Mouse (Mus musculus): ENCODE results near the gene Slc30a2. TPM values are rescaled to one million over a fixed set of nuclear protein-coding genes. Genes with fewer than 3 reads are reported as not detected.
"Not testable (repeated sequence)": the region's sequence is repeated elsewhere in the genome, so short reads cannot be mapped to it uniquely, and the experiment has no call there.

Gene Slc30a2
- not detected in 2 replicates for polyA plus RNA-seq (2014; fragmentation: Nextera tagmentation; extraction: Ambion mirVana)

- Histone ChIP-seq H3K36me3 (ENCODE audit: control insufficient read depth, insufficient read depth, low read length) (no peaks in the 10 kb centered on the region), H3K4me2 (replicated peaks; ENCODE audit: low read depth, low read length) (peak within 1 kb of the TSS; percentile 44), H3K9me3 (ENCODE audit: control insufficient read depth, low read depth, low read length) (no peaks in the 10 kb centered on the region), H3K4me3 (ENCODE audit: low read depth, low read length) (peak within 1 kb of the TSS; percentile 22), H3K27ac (ENCODE audit: low read length) (no peak within 1 kb of the TSS), H3K4me1 (ENCODE audit: control insufficient read depth, insufficient read depth, low read length) (peaks cover 6% of the 10 kb centered on the region; the same call in 1 of the 2 replicates), H3K27me3 (ENCODE audit: control insufficient read depth, insufficient read depth, low read length) (peaks cover 28% of the 10 kb centered on the region), H3K9ac (replicated peaks; ENCODE audit: low read depth, low read length) (no peak within 1 kb of the TSS)
- 0 out of 2 replicates have a peak, but pooled peaks have one; percentile 10 for ATAC-seq (ENCODE audit: insufficient number of reproducible peaks, insufficient read depth, low FRiP score, low read depth)
- WGBS: 3% methylated on average over 53 of the region's 61 CpGs
These were observed at the start of gene Slc30a2 for GRCm38 (mm10) chr4:134343071-134344031. TSS of gene Slc30a2 (plus strand) at chr4:134343181.

- Histone ChIP-seq H3K27ac (ENCODE audit: low read length) (no peak overlapping the region), H3K4me3 (ENCODE audit: low read depth, low read length) (no peak overlapping the region), H3K4me2 (replicated peaks; ENCODE audit: low read depth, low read length) (no peak overlapping the region), H3K9me3 (ENCODE audit: control insufficient read depth, low read depth, low read length) (no peaks in the 10 kb centered on the region), H3K36me3 (ENCODE audit: control insufficient read depth, insufficient read depth, low read length) (no peaks in the 10 kb centered on the region), H3K27me3 (ENCODE audit: control insufficient read depth, insufficient read depth, low read length) (no peaks in the 10 kb centered on the region), H3K9ac (replicated peaks; ENCODE audit: low read depth, low read length) (no peak overlapping the region), H3K4me1 (ENCODE audit: control insufficient read depth, insufficient read depth, low read length) (peaks cover 2% of the 10 kb centered on the region)
- no peak for ATAC-seq (ENCODE audit: insufficient number of reproducible peaks, insufficient read depth, low FRiP score, low read depth)
- 50% methylated on average over 9 of the region's 9 CpGs for WGBS
These were observed 49.3 kb upstream of the Slc30a2 start for GRCm38 (mm10) chr4:134293692-134294163.

- H3K9ac ChIP-seq (replicated peaks; ENCODE audit: low read depth, low read length); H3K4me2 ChIP-seq (replicated peaks; ENCODE audit: low read depth, low read length); H3K4me1 ChIP-seq (ENCODE audit: control insufficient read depth, insufficient read depth, low read length); H3K4me3 ChIP-seq (ENCODE audit: low read depth, low read length); H3K27ac ChIP-seq (ENCODE audit: low read length); H3K9me3 ChIP-seq (ENCODE audit: control insufficient read depth, low read depth, low read length); H3K36me3 ChIP-seq (ENCODE audit: control insufficient read depth, insufficient read depth, low read length); H3K27me3 ChIP-seq (ENCODE audit: control insufficient read depth, insufficient read depth, low read length); ATAC-seq (ENCODE audit: insufficient number of reproducible peaks, insufficient read depth, low FRiP score, low read depth): not testable (repeated sequence)
- 84% methylated on average over 4 of the region's 4 CpGs for WGBS
These were observed 46.9 kb upstream of the Slc30a2 start for GRCm38 (mm10) chr4:134296096-134296495.

- Histone ChIP-seq H3K4me1 (ENCODE audit: control insufficient read depth, insufficient read depth, low read length) (no peaks in the 10 kb centered on the region), H3K27me3 (ENCODE audit: control insufficient read depth, insufficient read depth, low read length) (no peaks in the 10 kb centered on the region), H3K4me3 (ENCODE audit: low read depth, low read length) (no peak overlapping the region), H3K9ac (replicated peaks; ENCODE audit: low read depth, low read length) (no peak overlapping the region), H3K36me3 (ENCODE audit: control insufficient read depth, insufficient read depth, low read length) (no peaks in the 10 kb centered on the region), H3K27ac (ENCODE audit: low read length) (no peak overlapping the region), H3K9me3 (ENCODE audit: control insufficient read depth, low read depth, low read length) (no peaks in the 10 kb centered on the region), H3K4me2 (replicated peaks; ENCODE audit: low read depth, low read length) (no peak overlapping the region)
- 90% methylated on average over 4 of the region's 4 CpGs for WGBS
- no peak for ATAC-seq (ENCODE audit: insufficient number of reproducible peaks, insufficient read depth, low FRiP score, low read depth)
These were observed 46.5 kb upstream of the Slc30a2 start for GRCm38 (mm10) chr4:134296523-134296922.

- WGBS: 91% methylated on average over 8 of the region's 8 CpGs
- Histone ChIP-seq H3K9me3 (ENCODE audit: control insufficient read depth, low read depth, low read length) (no peaks in the 10 kb centered on the region), H3K27me3 (ENCODE audit: control insufficient read depth, insufficient read depth, low read length) (no peaks in the 10 kb centered on the region), H3K36me3 (ENCODE audit: control insufficient read depth, insufficient read depth, low read length) (no peaks in the 10 kb centered on the region), H3K9ac (replicated peaks; ENCODE audit: low read depth, low read length) (no peak overlapping the region), H3K4me3 (ENCODE audit: low read depth, low read length) (no peak overlapping the region), H3K27ac (ENCODE audit: low read length) (no peak overlapping the region), H3K4me1 (ENCODE audit: control insufficient read depth, insufficient read depth, low read length) (no peaks in the 10 kb centered on the region), H3K4me2 (replicated peaks; ENCODE audit: low read depth, low read length) (no peak overlapping the region)
- ATAC-seq (ENCODE audit: insufficient number of reproducible peaks, insufficient read depth, low FRiP score, low read depth): no peak
These were observed 45.6 kb upstream of the Slc30a2 start for GRCm38 (mm10) chr4:134297369-134297768.

GRCm38 (mm10) chr4:134298626-134299497 lies 44.1 kb upstream of the Slc30a2 start:
- Histone ChIP-seq H3K4me1 (ENCODE audit: control insufficient read depth, insufficient read depth, low read length) (no peaks in the 10 kb centered on the region), H3K27ac (ENCODE audit: low read length) (no peak overlapping the region), H3K9me3 (ENCODE audit: control insufficient read depth, low read depth, low read length) (no peaks in the 10 kb centered on the region), H3K27me3 (ENCODE audit: control insufficient read depth, insufficient read depth, low read length) (no peaks in the 10 kb centered on the region), H3K36me3 (ENCODE audit: control insufficient read depth, insufficient read depth, low read length) (no peaks in the 10 kb centered on the region), H3K4me3 (ENCODE audit: low read depth, low read length) (no peak overlapping the region), H3K4me2 (replicated peaks; ENCODE audit: low read depth, low read length) (no peak overlapping the region), H3K9ac (replicated peaks; ENCODE audit: low read depth, low read length) (no peak overlapping the region)
- no peak for ATAC-seq (ENCODE audit: insufficient number of reproducible peaks, insufficient read depth, low FRiP score, low read depth)
- 73% methylated on average over 19 of the region's 19 CpGs for WGBS

- Histone ChIP-seq H3K4me1 (ENCODE audit: control insufficient read depth, insufficient read depth, low read length) (no peaks in the 10 kb centered on the region), H3K27ac (ENCODE audit: low read length) (no peak overlapping the region), H3K36me3 (ENCODE audit: control insufficient read depth, insufficient read depth, low read length) (no peaks in the 10 kb centered on the region), H3K9ac (replicated peaks; ENCODE audit: low read depth, low read length) (no peak overlapping the region), H3K4me2 (replicated peaks; ENCODE audit: low read depth, low read length) (no peak overlapping the region), H3K27me3 (ENCODE audit: control insufficient read depth, insufficient read depth, low read length) (no peaks in the 10 kb centered on the region), H3K4me3 (ENCODE audit: low read depth, low read length) (no peak overlapping the region), H3K9me3 (ENCODE audit: control insufficient read depth, low read depth, low read length) (no peaks in the 10 kb centered on the region)
- ATAC-seq (ENCODE audit: insufficient number of reproducible peaks, insufficient read depth, low FRiP score, low read depth): no peak
- WGBS: 68% methylated on average over 4 of the region's 4 CpGs
These were observed 43.5 kb upstream of the Slc30a2 start for GRCm38 (mm10) chr4:134299498-134299810.

- Histone ChIP-seq H3K4me2 (replicated peaks; ENCODE audit: low read depth, low read length) (no peak overlapping the region), H3K9me3 (ENCODE audit: control insufficient read depth, low read depth, low read length) (no peaks in the 10 kb centered on the region), H3K4me3 (ENCODE audit: low read depth, low read length) (no peak overlapping the region), H3K27ac (ENCODE audit: low read length) (no peak overlapping the region), H3K27me3 (ENCODE audit: control insufficient read depth, insufficient read depth, low read length) (no peaks in the 10 kb centered on the region), H3K36me3 (ENCODE audit: control insufficient read depth, insufficient read depth, low read length) (no peaks in the 10 kb centered on the region), H3K4me1 (ENCODE audit: control insufficient read depth, insufficient read depth, low read length) (no peaks in the 10 kb centered on the region), H3K9ac (replicated peaks; ENCODE audit: low read depth, low read length) (no peak overlapping the region)
- ATAC-seq (ENCODE audit: insufficient number of reproducible peaks, insufficient read depth, low FRiP score, low read depth): no peak
- WGBS: 71% methylated on average over 9 of the region's 9 CpGs
These were observed 42.7 kb upstream of the Slc30a2 start for GRCm38 (mm10) chr4:134300316-134300715.
